Mouse (Mus musculus) frontal cortex, adult (tissue): ENCODE measurements at regions not wholly inside any gene's neighbourhood (a gene's known extent, or its start where the extent isn't known, plus 50 kb on each side); places are given as distances from the start of the nearest gene placed in this dataset.
"Not testable (repeated sequence)": the region's sequence is repeated elsewhere in the genome, so short reads cannot be mapped to it uniquely, and the experiment has no call there.

ENCODE experiments used
- ATAC-seq: cut with Nextera tagmentation; 2 replicates; pipeline ENCODE4 v1.9.2; 2017; ENCODE audit warnings: mild to moderate bottlenecking, moderate library complexity, mixed read lengths; ENCODE audit not compliant: low TSS enrichment

DNA sequence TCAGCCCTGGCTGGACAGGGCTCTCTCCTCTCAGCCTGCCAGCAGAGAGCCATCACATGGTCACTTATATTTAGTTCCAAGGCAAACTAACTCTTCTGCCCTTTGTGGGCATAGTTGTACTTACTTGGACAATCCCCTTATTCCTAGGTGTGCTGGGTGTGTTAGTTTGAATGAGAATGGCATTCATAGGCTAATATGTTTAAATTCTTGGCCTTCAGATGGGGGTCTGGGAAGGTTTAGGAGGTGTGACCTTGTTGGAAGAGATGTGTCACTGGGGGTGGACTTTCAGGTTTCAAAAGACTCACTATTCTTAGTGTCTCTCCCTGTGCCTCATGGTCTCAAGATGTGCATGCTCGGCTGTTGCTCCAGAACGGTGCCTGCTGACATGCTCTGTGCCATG lies 250.5 kb upstream of the Myo3a start:
- ATAC-seq: no peak

DNA sequence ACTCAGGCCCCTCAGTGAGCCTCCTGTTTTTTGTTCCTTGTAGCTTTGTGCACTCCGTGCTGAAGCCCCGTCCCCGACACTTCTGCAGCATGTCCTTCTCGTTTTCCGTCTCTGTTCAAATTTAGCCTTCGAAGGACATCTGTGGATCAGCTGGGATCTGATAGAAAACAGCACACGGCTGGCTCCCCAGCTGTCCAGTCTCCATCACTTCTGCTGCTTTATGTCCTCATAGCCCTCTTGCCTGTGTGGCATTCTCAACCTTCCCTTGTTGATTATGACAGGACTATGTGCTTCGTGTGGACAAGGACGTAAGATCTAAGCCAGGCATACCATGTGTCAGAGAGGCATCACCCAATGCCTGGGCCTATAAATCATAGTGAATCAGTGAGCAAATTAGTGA lies 247.1 kb upstream of the Myo3a start:
- ATAC-seq: no peak

DNA sequence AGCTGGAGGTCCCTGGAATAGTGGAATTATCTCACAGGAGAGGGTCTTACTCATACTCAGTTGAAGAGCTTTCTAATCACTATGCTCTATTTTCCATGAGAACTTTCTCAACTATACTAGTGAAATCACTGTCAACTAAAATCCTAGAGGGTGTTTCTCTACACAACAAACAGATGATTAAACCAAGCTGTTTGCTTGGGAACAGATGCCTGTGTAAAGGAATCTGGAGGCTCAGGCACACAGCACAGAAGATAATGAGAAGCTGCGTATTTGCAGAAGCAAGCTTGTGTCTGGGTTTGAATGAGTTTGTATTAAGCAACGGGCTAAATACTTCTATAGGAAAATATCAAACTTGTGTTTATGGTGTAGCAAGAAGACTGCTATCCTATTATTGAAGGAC lies 202.9 kb upstream of the Myo3a start:
- peak; percentile 72 for ATAC-seq

DNA sequence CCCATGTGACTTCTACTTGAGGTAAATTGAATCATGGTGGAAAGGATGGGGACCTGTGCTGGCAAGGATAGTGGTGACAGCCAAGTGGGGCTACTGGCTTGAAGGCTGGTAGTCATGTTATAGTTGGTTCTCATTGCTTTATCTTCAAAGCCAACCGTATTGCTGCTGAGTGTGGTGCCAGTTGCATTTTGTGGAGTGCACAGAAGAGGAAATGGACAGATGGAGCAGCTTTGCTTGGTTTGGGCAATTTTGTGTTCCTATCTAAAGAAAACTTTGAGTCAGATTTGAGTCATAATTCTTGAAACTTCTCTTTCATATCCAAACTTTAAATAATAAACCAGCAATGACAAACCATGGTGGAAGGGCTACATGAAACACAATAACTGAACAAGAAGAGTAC lies 200.5 kb upstream of the Myo3a start:
- peak; percentile 87 for ATAC-seq

DNA sequence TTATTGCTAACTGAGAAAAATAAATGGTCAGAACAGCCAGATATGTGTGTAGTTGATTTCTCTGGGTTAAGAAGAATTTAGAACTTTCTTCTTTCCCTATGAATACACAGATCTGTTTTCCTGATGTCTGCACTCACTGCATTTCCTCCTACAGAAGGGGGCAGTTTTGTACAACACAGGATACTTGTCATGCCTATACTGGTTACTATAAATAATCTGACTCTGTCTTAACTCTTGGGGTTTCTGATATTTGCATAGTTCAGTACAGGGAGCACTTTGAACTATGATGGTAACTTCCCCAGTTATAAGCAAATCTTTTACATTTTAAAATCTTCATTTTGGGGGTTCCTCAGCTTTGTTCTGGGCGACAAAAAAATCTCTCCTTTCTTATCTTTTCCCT lies 198.7 kb upstream of the Myo3a start:
- ATAC-seq: no peak

DNA sequence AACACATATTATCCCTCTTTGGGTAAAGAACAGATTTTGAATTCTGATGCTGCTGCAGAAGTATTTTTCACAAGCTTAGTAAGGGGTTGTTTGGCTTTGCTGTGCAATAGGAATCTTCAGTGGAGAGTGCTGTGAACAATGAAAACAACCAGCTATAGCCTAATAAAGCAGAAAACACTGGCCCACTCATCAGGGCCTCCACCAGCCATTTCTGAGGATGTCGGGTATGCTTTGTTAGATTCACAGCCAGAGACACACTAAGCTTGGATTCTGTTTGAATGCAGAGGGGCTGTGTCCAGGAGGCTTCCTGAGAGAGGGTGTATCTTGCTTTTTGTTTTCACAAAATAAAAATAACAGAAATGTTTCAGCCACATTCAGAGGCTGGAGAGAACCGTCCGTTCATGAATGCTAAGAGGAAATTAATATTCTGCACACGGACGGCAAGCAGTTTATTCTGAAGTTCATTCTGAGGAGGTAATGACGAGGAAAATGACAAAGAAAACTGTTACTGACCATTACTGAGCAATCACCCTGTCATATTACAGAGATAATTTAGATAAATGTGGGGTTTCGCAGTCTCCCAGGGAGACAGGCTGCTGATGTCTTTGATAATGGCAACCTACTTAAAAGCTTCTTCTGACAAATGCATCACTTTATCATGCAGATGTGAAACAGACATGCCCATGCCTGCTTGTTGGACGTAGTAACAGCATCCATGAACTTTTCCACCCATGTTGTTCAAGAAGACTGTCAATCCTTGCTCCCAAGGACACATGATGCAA lies 198.1 kb upstream of the Myo3a start:
- 0 out of 2 replicates have a peak, but pooled peaks have one; percentile 3 for ATAC-seq

DNA sequence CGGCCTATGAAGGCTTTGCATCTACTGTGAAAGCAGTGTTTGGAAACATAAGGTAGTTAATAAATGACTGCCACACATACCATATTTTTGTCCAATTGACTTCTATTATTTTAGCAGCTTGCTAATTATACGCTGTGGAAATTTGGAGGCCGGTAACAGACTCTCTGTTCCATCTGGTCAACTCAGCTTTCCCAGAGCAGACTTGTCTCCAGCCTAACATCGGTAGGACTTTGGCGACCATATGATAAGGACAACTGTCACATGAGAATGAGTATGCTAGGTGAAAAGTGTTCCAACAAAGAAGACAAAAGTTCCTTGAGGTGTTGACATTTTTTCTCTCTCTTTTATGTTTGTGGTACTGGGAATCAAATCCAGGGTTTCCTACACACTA lies 197.5 kb upstream of the Myo3a start:
- ATAC-seq: no peak

DNA sequence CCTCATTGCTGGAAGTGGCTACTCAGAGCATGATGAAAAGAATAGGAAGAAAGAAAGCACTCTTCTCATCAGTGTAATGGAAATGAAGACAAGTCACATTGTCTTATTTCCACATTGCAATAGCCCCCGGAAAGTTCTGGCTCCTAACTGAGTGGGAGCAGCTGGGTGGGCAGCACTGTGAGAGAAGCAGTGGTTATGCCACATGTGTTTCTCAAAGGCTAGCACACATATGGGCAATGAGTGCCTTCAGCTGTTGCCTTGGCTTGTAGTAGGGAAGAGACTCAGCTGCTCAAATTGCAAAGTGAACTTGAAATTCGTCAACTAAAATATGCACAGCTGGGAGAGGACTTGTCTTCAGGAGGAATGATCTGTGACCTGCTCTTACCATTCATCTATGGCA lies 190.5 kb upstream of the Myo3a start:
- peak; percentile 41; the same call in 1 of the 2 replicates for ATAC-seq

DNA sequence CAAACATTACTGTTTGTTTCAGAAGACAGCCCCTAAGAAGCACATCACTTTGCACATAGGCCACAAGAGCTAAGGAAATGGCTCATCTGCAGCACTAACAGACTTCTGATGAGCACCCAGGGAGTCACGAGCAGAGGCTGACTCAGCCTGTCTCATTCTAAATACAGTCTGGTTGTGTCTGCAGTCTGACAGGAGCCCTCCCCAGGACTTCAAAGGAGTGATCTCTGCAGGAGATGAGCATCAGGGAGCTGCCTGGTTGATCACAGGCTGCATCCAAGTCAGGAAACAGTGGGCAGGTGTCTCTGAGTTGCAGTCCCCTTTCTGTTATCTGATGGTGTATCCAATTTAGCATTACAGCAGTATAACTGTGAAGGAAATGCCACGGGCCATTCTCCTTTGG lies 188.5 kb upstream of the Myo3a start:
- ATAC-seq: peak; percentile 98

DNA sequence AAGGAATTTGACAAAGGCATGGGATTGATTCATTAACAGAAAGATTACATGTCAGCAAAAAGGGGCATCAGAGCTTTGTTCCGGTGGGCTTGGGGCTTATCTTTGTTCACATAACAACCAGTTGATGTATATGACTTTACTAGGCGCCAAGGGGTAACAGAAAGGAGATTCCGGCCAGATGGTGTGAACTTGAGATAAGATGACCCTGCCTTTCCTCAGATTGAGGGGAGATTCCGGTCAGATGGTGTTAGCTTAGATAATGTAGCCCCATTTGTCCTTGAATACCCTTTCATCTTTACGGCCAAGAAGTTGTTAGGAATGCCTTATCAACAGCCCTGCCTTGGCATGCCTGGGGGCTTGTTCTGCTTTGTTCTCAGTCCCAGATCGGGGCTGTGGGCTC lies 183.4 kb upstream of the Myo3a start:
- ATAC-seq: not testable (repeated sequence)

DNA sequence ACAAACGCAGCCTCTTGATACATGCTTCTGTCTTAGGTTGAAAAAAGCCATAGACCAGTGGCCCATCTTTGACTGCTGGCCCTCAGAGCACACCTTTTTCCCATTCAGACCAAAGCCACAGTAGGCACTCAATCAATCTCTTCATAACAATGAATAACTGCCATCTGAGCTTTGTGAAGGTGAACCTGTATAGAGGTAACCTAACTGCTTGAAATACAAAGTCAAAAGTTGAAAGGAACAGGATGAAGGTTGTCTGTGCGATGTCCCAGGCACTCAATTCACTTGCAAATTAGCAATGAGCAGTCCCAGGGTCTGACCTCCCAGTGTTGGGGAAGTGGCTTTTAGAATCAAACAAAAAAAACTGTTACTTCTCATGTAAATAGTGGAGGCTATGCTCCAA lies 182.4 kb upstream of the Myo3a start:
- ATAC-seq: no peak

DNA sequence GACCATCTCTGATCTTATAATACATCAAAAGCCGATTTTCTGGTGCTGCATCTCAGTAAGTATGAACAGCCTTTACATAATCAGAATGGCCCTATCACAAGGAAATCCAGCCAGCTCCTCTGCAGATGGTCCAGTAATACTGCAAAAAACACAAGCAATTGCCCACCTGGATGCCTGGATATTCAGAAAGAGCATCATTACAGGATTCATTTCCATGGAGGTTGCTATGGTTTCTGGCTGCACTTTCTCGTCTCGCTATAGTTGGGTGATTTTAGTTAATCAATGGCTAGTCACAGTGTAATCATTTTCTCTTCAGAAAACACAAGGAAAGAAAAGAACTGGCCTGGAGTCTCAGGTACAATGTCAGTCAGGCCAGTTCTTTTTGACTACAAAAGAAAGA lies 179.8 kb upstream of the Myo3a start:
- no peak for ATAC-seq

DNA sequence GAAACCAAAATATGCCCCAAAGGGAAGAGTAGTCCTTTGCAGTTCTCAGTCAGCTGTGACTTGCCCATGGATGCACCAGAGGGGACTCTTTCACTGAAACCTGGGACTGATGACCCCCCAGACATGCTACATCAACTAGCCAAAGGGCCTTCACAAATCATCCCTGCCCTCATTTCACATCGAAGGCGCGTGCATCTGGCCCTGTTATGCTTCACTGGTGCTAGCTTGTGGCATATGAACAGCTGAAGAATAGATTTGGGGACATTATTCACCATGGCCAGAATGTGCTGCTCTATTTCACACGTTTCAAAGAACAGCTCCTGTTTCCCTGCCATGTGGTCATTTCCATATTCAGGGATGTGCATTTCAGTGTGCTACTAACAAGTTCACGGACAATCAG lies 160.8 kb upstream of the Myo3a start:
- no peak for ATAC-seq

DNA sequence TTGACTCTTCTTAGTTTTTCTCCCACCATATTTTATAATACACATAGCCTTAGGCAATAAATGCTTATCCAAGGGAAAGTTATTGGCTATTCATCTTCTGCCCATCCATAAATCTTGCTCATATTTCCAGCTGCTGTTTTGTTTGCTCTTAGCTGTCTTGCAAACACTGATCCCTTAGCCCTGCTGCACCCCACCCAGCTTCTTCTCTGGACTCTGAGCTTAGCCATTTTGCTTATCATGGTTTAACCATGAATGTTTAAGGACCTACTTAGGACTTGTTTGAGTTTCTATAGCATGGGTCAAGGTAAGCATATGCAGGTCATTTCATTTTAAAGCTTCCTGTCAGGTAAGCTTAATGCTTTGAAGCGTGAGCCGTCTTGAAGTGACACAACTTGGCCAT lies 130.5 kb upstream of the Myo3a start:
- no peak for ATAC-seq

DNA sequence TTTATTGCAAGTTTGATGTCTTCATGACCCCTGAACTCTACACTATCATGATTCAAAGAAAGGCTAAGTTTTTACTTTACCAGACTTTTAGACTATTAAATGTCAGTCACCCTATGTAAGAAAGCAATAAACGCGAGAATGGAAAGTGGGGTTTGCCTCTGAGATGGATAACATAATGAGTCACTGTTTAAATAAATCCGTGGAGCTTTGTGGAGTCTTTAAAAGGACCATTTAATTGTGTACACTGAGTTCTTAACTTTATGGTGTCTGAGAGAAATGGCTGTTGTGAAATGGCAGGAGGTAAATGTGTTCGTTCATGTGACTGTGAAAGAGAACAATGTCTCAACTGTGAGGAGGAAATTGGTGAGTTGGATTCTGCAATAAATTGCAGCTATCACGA lies 122.2 kb upstream of the Myo3a start:
- no peak for ATAC-seq

DNA sequence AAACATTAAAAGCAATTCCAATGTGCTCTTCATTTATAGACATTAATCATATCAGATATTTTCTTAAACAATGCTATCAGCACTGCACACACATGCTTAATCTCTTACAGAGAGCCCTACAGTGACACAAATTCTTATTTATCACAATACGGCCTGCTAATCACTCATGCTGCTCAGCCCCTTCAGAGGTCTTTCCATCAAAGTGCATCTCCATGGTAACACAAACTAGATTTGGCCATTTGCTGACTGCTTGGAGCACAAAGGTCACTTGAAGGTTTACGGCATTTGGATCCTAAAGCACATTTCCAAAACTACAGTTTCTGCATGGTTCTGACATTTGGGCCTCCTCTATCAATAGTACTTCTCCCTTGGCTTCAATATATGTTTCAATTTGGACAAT lies 77.6 kb upstream of the Myo3a start:
- no peak for ATAC-seq

DNA sequence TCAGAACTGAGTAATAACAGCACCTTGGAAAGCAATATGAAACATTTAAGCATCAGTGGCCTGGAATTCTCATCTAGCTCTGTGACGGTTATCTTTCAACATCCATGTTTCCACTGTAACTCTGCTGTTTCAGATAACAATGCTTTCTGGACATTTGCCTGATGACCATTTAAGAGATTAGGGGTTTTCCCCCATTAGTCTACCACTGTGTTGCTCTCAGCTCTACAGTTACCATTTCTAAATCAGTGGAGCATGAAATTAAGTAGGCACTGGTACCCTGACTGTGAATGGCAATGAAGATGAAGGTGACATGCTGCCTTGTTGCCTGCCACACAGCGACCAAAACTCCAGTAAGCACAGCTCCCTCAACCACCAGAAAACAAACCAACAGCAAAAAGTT lies 70.7 kb upstream of the Myo3a start:
- ATAC-seq: no peak

DNA sequence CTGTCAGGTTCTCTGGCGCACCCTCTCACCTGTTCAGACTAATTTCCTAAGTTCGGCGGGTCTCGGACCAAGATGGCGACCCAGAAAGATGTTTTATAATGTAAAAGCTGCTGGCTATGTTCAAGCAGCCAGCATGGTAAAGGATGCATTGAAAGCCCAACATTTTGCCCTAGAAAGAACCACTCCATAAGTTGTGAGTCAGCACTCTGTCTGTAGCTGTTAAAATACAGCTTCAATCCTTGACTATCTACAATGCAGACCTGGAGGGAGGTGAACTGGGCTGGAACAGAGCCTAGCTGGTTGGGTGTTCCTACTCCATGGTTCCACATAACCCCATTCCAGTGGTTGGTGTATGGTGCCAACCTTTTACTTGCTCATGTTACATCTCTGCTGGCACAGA lies 61.9 kb upstream of the Myo3a start:
- ATAC-seq: no peak

DNA sequence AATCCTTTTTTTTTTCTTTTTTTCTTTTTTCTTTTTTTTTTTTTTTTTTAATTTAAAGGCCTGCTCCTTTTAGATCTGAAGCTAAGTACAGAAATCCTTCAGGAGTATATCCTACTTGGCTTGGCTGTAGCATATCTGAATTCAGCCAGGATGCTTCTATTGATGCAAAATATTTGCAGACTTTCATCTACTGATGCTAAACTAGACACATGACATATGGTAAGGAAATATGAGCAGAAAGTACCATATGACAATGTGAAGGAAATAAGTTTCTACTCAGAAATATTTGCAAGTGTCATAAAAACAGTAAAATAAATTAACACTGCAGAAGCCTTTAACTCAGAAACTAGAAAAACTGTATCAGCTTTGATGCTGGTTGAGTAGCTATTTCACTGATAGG lies 61.4 kb upstream of the Myo3a start:
- ATAC-seq: peak; percentile 67
